Mouse (Mus musculus) spleen, adult 18-20 months (tissue): ENCODE results near the gene Gm7954.
"Not testable (repeated sequence)": the region's sequence is repeated elsewhere in the genome, so short reads cannot be mapped to it uniquely, and the experiment has no call there.

ENCODE experiments used
- DNase-seq, 2 experiments: peaks; one replicate each; pipeline ENCODE4 v3.0.0; 2022; ENCODE audit warnings: mixed read lengths in 2 of 2

Gene Gm7954

GRCm38 (mm10) chr14:41453418-41453817, at the start of gene Gm7954:
Gene Gm7954 (minus strand): TSS chr14:41453518.
- not testable (repeated sequence) for DNase-seq

- DNase-seq, result not testable (repeated sequence)
These were observed 36.1 kb upstream of the Gm7954 start, which contains the start of gene Gm3486 for GRCm38 (mm10) chr14:41489385-41489784. Gene Gm3486 (minus strand): TSS chr14:41489485.

GRCm38 (mm10) chr14:41425393-41426075, 27.8 kb downstream of the Gm7954 start:
- DNase-seq, result not testable (repeated sequence)

GRCm38 (mm10) chr14:41424694-41425093, 28.6 kb downstream of the Gm7954 start:
- not testable (repeated sequence) for DNase-seq

- DNase-seq, result not testable (repeated sequence)
These were observed 45.1 kb downstream of the Gm7954 start, which contains the start of gene Gm6482 for GRCm38 (mm10) chr14:41408181-41408580. Gene Gm6482 (minus strand): TSS chr14:41408281.
